Mouse (Mus musculus) liver, postnatal 0 days (tissue): ENCODE results near the gene Dgki.

Experiments used
- CTCF ChIP-seq: sonication (generic); IDR thresholded peaks from 2 replicates; pipeline ENCODE4 v1.5.1; 2016; ENCODE audit warnings: antibody characterized with exemption, low read depth
- EP300 ChIP-seq: IDR thresholded peaks from 2 replicates; pipeline ENCODE4 v1.6.1; 2016; ENCODE audit warnings: antibody characterized with exemption, low read depth, mild to moderate bottlenecking

- TF ChIP-seq CTCF (no peak), EP300 (no peak)
Observed at GRCm38 (mm10) chr6:37196870-37197269, 103.1 kb downstream of the Dgki start.
